Mouse (Mus musculus) limb, embryonic 14.5 days (tissue): ENCODE data around the gene Akr1d1. TPM values are rescaled to one million over a fixed set of nuclear protein-coding genes. Genes with fewer than 3 reads are reported as not detected.

Experiments used
- ATAC-seq: fragments of 200-750 bp; cut with Nextera tagmentation; 2 replicates; pipeline ENCODE4 v1.8.0; 2017; ENCODE audit warnings: low read depth, moderate number of reproducible peaks, moderate TSS enrichment; ENCODE audit not compliant: low FRiP score
- DNase-seq: peaks from one replicate; pipeline ENCODE4 v3.0.0-alpha.2; 2015; ENCODE audit warnings: low spot score
- H3K27ac ChIP-seq: fragments of 300-500 bp; sonication (generic); replicated peaks from 2 replicates; pipeline ENCODE4 v1.5.1; 2014; ENCODE audit warnings: low read depth, mild to moderate bottlenecking, low read length, moderate library complexity, mixed read lengths
- H3K27me3 ChIP-seq: fragments of 300-500 bp; sonication (generic); 2 replicates; pipeline ENCODE4 v1.6.1; 2014; ENCODE audit warnings: low read length, mixed read lengths; ENCODE audit not compliant: control insufficient read depth, insufficient read depth
- H3K36me3 ChIP-seq: fragments of 300-500 bp; sonication (generic); 2 replicates; pipeline ENCODE4 v1.6.1; 2014; ENCODE audit warnings: mild to moderate bottlenecking, low read length, moderate library complexity, mixed read lengths; ENCODE audit not compliant: control insufficient read depth, insufficient read depth
- H3K4me1 ChIP-seq: fragments of 300-500 bp; sonication (generic); 2 replicates; pipeline ENCODE4 v1.6.1; 2014; ENCODE audit warnings: antibody characterized with exemption, low read length, mixed read lengths; ENCODE audit not compliant: control insufficient read depth, insufficient read depth
- H3K4me2 ChIP-seq: fragments of 300-500 bp; sonication (generic); replicated peaks from 2 replicates; pipeline ENCODE4 v1.6.1; 2014; ENCODE audit warnings: low read depth, mild to moderate bottlenecking, low read length, moderate library complexity; ENCODE audit not compliant: severe bottlenecking
- H3K4me3 ChIP-seq: fragments of 300-500 bp; sonication (generic); replicated peaks from 2 replicates; pipeline ENCODE4 v1.5.1; 2014; ENCODE audit warnings: low read length
- H3K9ac ChIP-seq: fragments of 300-500 bp; sonication (generic); 2 replicates; pipeline ENCODE4 v1.6.1; 2014; ENCODE audit warnings: mild to moderate bottlenecking, low read depth, low read length, moderate library complexity; ENCODE audit not compliant: severe bottlenecking
- H3K9me3 ChIP-seq: fragments of 300-500 bp; sonication (generic); 2 replicates; pipeline ENCODE4 v1.6.1; 2016; ENCODE audit warnings: low read length; ENCODE audit not compliant: control insufficient read depth
- POLR2A ChIP-seq: fragments of 200-500 bp; IDR thresholded peaks from 2 replicates; pipeline ENCODE4 v1.8.0; 2012; ENCODE audit warnings: inconsistent platforms, mild to moderate bottlenecking, moderate library complexity, borderline replicate concordance; ENCODE audit not compliant: insufficient read depth, insufficient read length; ENCODE audit errors: extremely low read depth
- WGBS: fragments of 180-500 bp; shearing (Covaris S2); extraction: QIAGEN DNeasy Blood & Tissue Kit; methylation state at CpG from one replicate; pipeline ENCODE4 v1.1.7; 2014; 5-methylcytosine and 5-hydroxymethylcytosine counted together
- polyA plus RNA-seq, 2 experiments: library from polyadenylated mRNA; depleted of rRNA in 1 of 2; stranded (reverse) in 1 of 2; unstranded in 1 of 2; fragments of >200 nt; fragmentation: Nextera tagmentation in 1 of 2; extraction: Ambion mirVana in 1 of 2; gene quantifications; 2 replicates each; pipeline versions ENCODE4 v1.2.1 to v1.2.3; 2012 to 2014

Akr1d1 gene
- polyA plus RNA-seq, 2 experiments = 0.13 to 0.19 TPM

DNA sequence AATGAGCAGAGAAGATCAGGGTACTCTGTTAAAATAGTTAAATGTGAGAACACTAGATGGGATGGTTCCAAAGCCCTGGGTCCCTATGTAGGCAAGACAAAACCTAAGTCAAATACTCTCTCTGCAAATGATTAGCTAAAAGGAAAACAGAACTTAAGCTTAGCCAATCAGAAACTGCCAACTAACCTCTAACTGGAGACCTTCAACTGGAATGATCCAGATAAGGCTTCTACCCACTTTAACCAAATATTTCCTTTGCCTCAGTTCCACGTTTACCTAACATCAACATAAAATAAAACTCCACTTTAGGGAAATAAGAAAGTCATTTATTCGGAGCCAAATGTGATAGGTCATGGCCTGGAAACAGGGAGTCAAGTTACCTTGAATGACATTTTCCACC, 67.1 kb downstream of the Akr1d1 start:
- Histone ChIP-seq H3K36me3 (no peaks in the 10 kb centered on the region), H3K27ac (no peak overlapping the region), H3K4me2 (no peak overlapping the region), H3K9ac (no peak overlapping the region), H3K27me3 (no peaks in the 10 kb centered on the region), H3K4me1 (peaks cover 7% of the 10 kb centered on the region; the same call in 1 of the 2 replicates), H3K4me3 (no peak overlapping the region), H3K9me3 (no peaks in the 10 kb centered on the region)
- ATAC-seq (no peak), DNase-seq (no peak)
- WGBS = 41% methylated on average over 2 of the region's 2 CpGs
- TF ChIP-seq POLR2A = no peak

GRCm38 (mm10) chr6:37598033-37598432, 68.1 kb downstream of the Akr1d1 start:
- no peak overlapping the region for H3K4me3 ChIP-seq
- no peak overlapping the region for H3K4me2 ChIP-seq
- no peaks in the 10 kb centered on the region for H3K27me3 ChIP-seq
- no peak overlapping the region for H3K27ac ChIP-seq
- no peak overlapping the region for H3K9ac ChIP-seq
- H3K4me1 ChIP-seq = no peaks in the 10 kb centered on the region
- H3K9me3 ChIP-seq = no peaks in the 10 kb centered on the region
- no peak for TF ChIP-seq POLR2A
- no peaks in the 10 kb centered on the region for H3K36me3 ChIP-seq
- ATAC-seq = no peak
- peak; percentile 6 for DNase-seq

- ATAC-seq (no peak), DNase-seq (no peak)
- no peak overlapping the region for H3K27ac ChIP-seq
- H3K4me2 ChIP-seq = no peak overlapping the region
- no peaks in the 10 kb centered on the region for H3K36me3 ChIP-seq
- H3K9ac ChIP-seq = no peak overlapping the region
- no peak for TF ChIP-seq POLR2A
- 86% methylated on average over 7 of the region's 7 CpGs for WGBS
- H3K27me3 ChIP-seq = no peaks in the 10 kb centered on the region
- H3K4me3 ChIP-seq = no peak overlapping the region
- H3K9me3 ChIP-seq = no peaks in the 10 kb centered on the region
- no peaks in the 10 kb centered on the region for H3K4me1 ChIP-seq
Measured at GRCm38 (mm10) chr6:37600976-37601498, 71.1 kb downstream of the Akr1d1 start.

- Histone ChIP-seq H3K4me1 (no peaks in the 10 kb centered on the region), H3K4me3 (no peak overlapping the region), H3K9ac (no peak overlapping the region), H3K27me3 (no peaks in the 10 kb centered on the region), H3K27ac (no peak overlapping the region), H3K9me3 (no peaks in the 10 kb centered on the region), H3K36me3 (no peaks in the 10 kb centered on the region), H3K4me2 (no peak overlapping the region)
- ATAC-seq = no peak
- 36% methylated on average over 9 of the region's 9 CpGs for WGBS
- no peak for TF ChIP-seq POLR2A
- DNase-seq = peak; percentile 23
Measured at GRCm38 (mm10) chr6:37602857-37603765, 73.1 kb downstream of the Akr1d1 start.

DNA sequence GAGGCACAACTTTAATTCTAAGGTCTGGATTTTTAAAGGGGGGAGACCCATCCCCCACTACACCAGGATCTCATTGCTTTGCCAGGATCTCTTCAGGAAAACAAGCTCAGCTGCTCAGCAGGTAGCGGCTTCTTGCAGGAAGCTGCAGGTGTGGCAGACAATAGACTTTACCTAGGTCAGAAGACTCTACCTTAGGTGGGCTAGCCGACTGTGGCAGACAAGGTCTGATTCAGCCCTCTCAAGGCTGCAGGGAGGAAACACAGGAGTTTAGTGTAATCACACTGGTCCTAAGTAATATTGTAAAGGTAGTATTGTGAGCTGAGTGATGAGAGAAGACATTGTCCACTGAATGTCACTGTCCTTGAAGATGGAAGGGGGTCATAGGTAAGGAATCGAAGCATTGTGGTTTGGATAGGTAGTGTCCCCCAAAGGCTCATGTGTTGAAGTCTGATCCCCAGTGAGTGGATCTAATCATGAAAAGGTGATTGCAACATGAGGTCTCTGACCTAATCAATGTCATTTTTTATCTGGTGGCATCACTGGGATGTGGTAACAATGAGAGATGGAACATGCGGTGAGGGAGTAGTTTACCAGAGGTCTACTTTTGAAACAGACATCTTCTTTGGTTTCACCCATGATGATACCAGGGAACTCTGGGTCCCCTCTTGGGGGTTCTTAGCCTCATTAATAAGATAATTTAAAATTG, 74.4 kb downstream of the Akr1d1 start:
- Histone ChIP-seq H3K4me2 (no peak overlapping the region), H3K4me1 (no peaks in the 10 kb centered on the region), H3K27me3 (no peaks in the 10 kb centered on the region), H3K27ac (no peak overlapping the region), H3K4me3 (no peak overlapping the region), H3K9ac (no peak overlapping the region), H3K9me3 (no peaks in the 10 kb centered on the region), H3K36me3 (no peaks in the 10 kb centered on the region)
- TF ChIP-seq POLR2A = no peak
- DNase-seq (no peak), ATAC-seq (no peak)
- WGBS = 80% methylated on average over 4 of the region's 4 CpGs
